Mouse (Mus musculus) MEL (cell line): Measurements from ENCODE around the gene Coro7.

Source experiments
- BHLHE40 ChIP-seq: IDR thresholded peaks from 2 replicates; pipeline ENCODE4 v1.6.1; 2012; ENCODE audit warnings: low read depth, mild to moderate bottlenecking, inconsistent platforms, low read length, improper control_type of control experiment, borderline replicate concordance
- CTCF ChIP-seq, 3 experiments: IDR thresholded peaks in 2 of 3; conservative IDR thresholded peaks in 1 of 3; 2 replicates each; pipeline ENCODE4 v1.5.1; 2011 to 2012; ENCODE audit warnings: low read length in 3 of 3, low read depth in 2 of 3, mild to moderate bottlenecking in 2 of 3, improper control_type of control experiment in 1 of 3, inconsistent platforms in 1 of 3, mixed read lengths in 1 of 3, moderate library complexity in 1 of 3; ENCODE audit not compliant: control insufficient read depth in 1 of 3, insufficient read depth in 1 of 3, poor library complexity in 1 of 3, severe bottlenecking in 1 of 3
- EP300 ChIP-seq, 2 experiments: IDR thresholded peaks; 2 replicates each; pipeline ENCODE4 v1.6.1; 2011; ENCODE audit warnings: improper control_type of control experiment in 2 of 2, low read length in 2 of 2, low read depth in 1 of 2, mild to moderate bottlenecking in 1 of 2
- HCFC1 ChIP-seq: IDR thresholded peaks from 2 replicates; pipeline ENCODE4 v1.6.1; 2012; ENCODE audit warnings: low read depth, mild to moderate bottlenecking, inconsistent platforms, low read length, improper control_type of control experiment, moderate library complexity
- MEF2A ChIP-seq: IDR thresholded peaks from 2 replicates; pipeline ENCODE4 v1.6.1; 2014; ENCODE audit warnings: low read depth, mild to moderate bottlenecking, inconsistent platforms, low read length, improper control_type of control experiment; ENCODE audit not compliant: poor library complexity, insufficient replicate concordance, severe bottlenecking; ENCODE audit errors: extremely low read depth
- POLR2A ChIP-seq, 2 experiments: IDR thresholded peaks; 2 replicates each; pipeline ENCODE4 v1.6.1; 2011 to 2012; ENCODE audit warnings: low read length in 2 of 2, mild to moderate bottlenecking in 2 of 2, control low read depth in 1 of 2, improper control_type of control experiment in 1 of 2, low read depth in 1 of 2, moderate library complexity in 1 of 2; ENCODE audit not compliant: control insufficient read depth in 1 of 2, insufficient read depth in 1 of 2, poor library complexity in 1 of 2
- POLR2AphosphoS5 ChIP-seq: IDR thresholded peaks from 2 replicates; pipeline ENCODE4 v1.6.1; 2012; ENCODE audit warnings: low read depth, borderline replicate concordance, mild to moderate bottlenecking, inconsistent platforms, low read length, moderate library complexity, mixed read lengths
- RCOR1 ChIP-seq: IDR thresholded peaks from 2 replicates; pipeline ENCODE4 v1.6.1; 2012; ENCODE audit warnings: low read depth, mild to moderate bottlenecking, inconsistent platforms, low read length, improper control_type of control experiment
- SMC3 ChIP-seq: IDR thresholded peaks from 2 replicates; pipeline ENCODE4 v1.6.1; 2011; ENCODE audit warnings: low read depth, low read length, improper control_type of control experiment
- ZMIZ1 ChIP-seq: IDR thresholded peaks from 2 replicates; pipeline ENCODE4 v1.6.1; 2012; ENCODE audit warnings: low read depth, mild to moderate bottlenecking, inconsistent platforms, low read length, improper control_type of control experiment, moderate library complexity

DNA sequence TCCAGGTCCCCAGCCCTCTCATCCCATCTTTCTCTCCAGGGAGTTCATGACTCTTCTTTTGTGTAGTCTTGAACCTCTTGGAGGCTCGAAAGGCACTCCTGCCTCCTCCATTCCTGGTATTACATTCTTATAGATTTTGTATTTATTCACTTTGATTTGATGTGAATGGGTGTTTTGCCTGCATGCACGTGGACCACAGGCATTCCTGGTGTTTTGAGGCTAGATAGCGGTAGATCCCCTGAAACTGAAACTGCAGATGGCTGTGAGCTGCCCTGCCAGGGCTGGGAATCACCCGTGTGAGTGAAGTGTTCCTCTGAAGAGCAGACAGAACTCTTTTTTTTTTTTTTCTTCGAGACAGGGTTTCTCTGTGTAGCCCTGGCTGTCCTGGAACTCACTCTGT, 95.1 kb downstream of the Coro7 start:
- no peak for TF ChIP-seq POLR2A (IDR thresholded peaks at IDR 0.05; ENCODE audit: control insufficient read depth in 1 of 2, insufficient read depth in 1 of 2, low read depth in 1 of 2, low read length in 2 of 2, poor library complexity in 1 of 2)
- TF ChIP-seq MEF2A: no peak
- no peak for TF ChIP-seq SMC3
- TF ChIP-seq BHLHE40: no peak
- TF ChIP-seq CTCF (IDR thresholded peaks at IDR 0.05 in 2 of 3, conservative IDR thresholded peaks at IDR 0.05 in 1 of 3; ENCODE audit: control insufficient read depth in 1 of 3, insufficient read depth in 1 of 3, low read depth in 2 of 3, low read length in 3 of 3, poor library complexity in 1 of 3, severe bottlenecking in 1 of 3): no peak
- TF ChIP-seq POLR2AphosphoS5: no peak
- no peak for TF ChIP-seq ZMIZ1
- TF ChIP-seq EP300 (IDR thresholded peaks at IDR 0.05; ENCODE audit: low read depth in 1 of 2, low read length in 2 of 2): no peak
- no peak for TF ChIP-seq HCFC1
- no peak for TF ChIP-seq RCOR1
